Mouse (Mus musculus) G1E (cell line): ENCODE measurements around the gene Stap2.

Source experiments
- CTCF ChIP-seq: IDR thresholded peaks from 2 replicates; pipeline ENCODE4 v1.5.1; 2012; ENCODE audit warnings: low read depth, low read length, inconsistent platforms, mixed read lengths
- POLR2AphosphoS5 ChIP-seq: IDR thresholded peaks from 2 replicates; pipeline ENCODE4 v1.6.1; 2012; ENCODE audit warnings: low read depth, low read length, inconsistent platforms; ENCODE audit not compliant: insufficient replicate concordance
- TAL1 ChIP-seq: conservative IDR thresholded peaks from 2 replicates; pipeline ENCODE4 v1.6.1; 2012; ENCODE audit warnings: low read depth, low read length, inconsistent platforms, mixed read lengths

DNA sequence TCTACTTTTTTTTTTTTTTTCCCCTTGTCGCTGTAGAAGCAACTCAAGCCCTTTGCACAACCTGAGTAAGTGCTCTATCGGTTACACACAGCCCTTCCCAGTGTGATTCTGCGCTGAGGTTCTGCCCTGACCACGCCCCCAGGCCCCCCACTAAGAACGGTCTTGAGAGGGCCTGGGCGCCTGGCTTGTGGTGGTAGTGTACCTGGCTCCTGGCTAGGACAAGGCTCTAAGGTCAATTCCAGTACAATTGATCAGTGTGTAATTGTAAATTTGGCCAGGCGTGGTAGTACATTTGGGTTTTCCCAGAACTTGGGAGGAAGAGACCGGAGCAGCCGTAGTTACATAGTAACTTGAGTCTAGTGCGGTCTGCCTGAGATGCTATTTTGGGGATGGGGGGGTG, 1.6 kb upstream of the Stap2 start:
- TF ChIP-seq CTCF = no peak
- no peak for TF ChIP-seq TAL1
- TF ChIP-seq POLR2AphosphoS5 = no peak
